Mouse (Mus musculus) stomach, postnatal 0 days (tissue): ENCODE measurements at regions not wholly inside any gene's neighbourhood (a gene's known extent, or its start where the extent isn't known, plus 50 kb on each side); places are given as distances from the start of the nearest gene placed in this dataset.

ENCODE experiments used
- ATAC-seq: fragments of 200-750 bp; cut with Nextera tagmentation; 2 replicates; pipeline ENCODE4 v1.8.0; 2017; ENCODE audit not compliant: low FRiP score, low TSS enrichment
- DNase-seq: peaks from one replicate; pipeline ENCODE4 v3.0.0-alpha.2; 2016; ENCODE audit warnings: low spot score
- H3K27ac ChIP-seq: fragments of 300-500 bp; sonication (generic); replicated peaks from 2 replicates; pipeline ENCODE4 v1.5.1; 2014; ENCODE audit warnings: mild to moderate bottlenecking, control low read depth
- H3K27me3 ChIP-seq: fragments of 300-500 bp; sonication (generic); 2 replicates; pipeline ENCODE4 v1.6.1; 2014; ENCODE audit warnings: low read length; ENCODE audit not compliant: control insufficient read depth, insufficient read depth
- H3K36me3 ChIP-seq: fragments of 300-500 bp; sonication (generic); 2 replicates; pipeline ENCODE4 v1.6.1; 2014; ENCODE audit warnings: low read length, mixed read lengths; ENCODE audit not compliant: control insufficient read depth, insufficient read depth
- H3K4me1 ChIP-seq: fragments of 300-500 bp; sonication (generic); replicated peaks from 2 replicates; pipeline ENCODE4 v1.6.1; 2014; ENCODE audit warnings: antibody characterized with exemption; ENCODE audit not compliant: control insufficient read depth, insufficient read depth
- H3K4me2 ChIP-seq: fragments of 300-500 bp; sonication (generic); replicated peaks from 2 replicates; pipeline ENCODE4 v1.6.1; 2014; ENCODE audit warnings: low read depth, mild to moderate bottlenecking, control low read depth, moderate library complexity
- H3K4me3 ChIP-seq: fragments of 300-500 bp; sonication (generic); 2 replicates; pipeline ENCODE4 v1.5.1; 2014; ENCODE audit warnings: low read depth, low read length, control low read depth
- H3K9ac ChIP-seq: fragments of 300-500 bp; sonication (generic); 2 replicates; pipeline ENCODE4 v1.6.1; 2014; ENCODE audit warnings: mild to moderate bottlenecking, low read length, control low read depth, mixed read lengths
- H3K9me3 ChIP-seq: fragments of 300-500 bp; sonication (generic); 2 replicates; pipeline ENCODE4 v1.6.1; 2016; ENCODE audit warnings: low read length; ENCODE audit not compliant: control insufficient read depth
- CTCF ChIP-seq: IDR thresholded peaks from 2 replicates; pipeline ENCODE4 v1.5.1; 2016; ENCODE audit warnings: antibody characterized with exemption, low read depth, mild to moderate bottlenecking, moderate library complexity
- EP300 ChIP-seq: optimal IDR thresholded peaks from 2 replicates; pipeline ENCODE3; 2016; ENCODE audit warnings: antibody characterized with exemption
- WGBS: fragments of 180-500 bp; shearing (Covaris S2); extraction: QIAGEN DNeasy Blood & Tissue Kit; methylation state at CpG from one replicate; pipeline ENCODE4 v1.1.7; 2014; 5-methylcytosine and 5-hydroxymethylcytosine counted together

DNA sequence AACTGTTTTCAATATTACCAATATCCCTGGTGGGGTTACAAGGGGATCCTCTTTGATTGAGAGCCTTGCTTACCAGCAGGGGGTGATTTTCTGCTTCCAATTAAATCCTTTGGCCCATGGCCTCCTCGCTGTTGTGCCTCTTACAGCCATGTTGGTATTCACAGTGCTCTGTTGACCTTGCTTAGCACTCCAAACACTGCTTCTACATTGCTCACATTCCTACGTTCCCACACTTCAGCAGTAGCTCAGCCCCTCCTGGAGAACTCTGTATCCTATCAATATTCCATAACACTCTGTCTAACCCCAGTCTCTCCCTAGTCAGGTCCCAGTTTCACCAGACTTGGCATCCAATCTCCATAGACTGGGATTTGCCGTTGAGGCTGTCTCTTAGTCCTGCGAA, 169.1 kb downstream of the Tmx1 start:
- no peak for ATAC-seq
- H3K27ac ChIP-seq: no peak overlapping the region
- no peak overlapping the region for H3K9ac ChIP-seq
- DNase-seq: no peak
- no peak overlapping the region for H3K4me3 ChIP-seq
- TF ChIP-seq CTCF (no peak), EP300 (no peak)
- H3K36me3 ChIP-seq: no peaks in the 10 kb centered on the region
- no peaks in the 10 kb centered on the region for H3K9me3 ChIP-seq
- no peak overlapping the region for H3K4me2 ChIP-seq
- H3K4me1 ChIP-seq: no peaks in the 10 kb centered on the region
- WGBS: 49% methylated on average over 4 of the region's 4 CpGs
- no peaks in the 10 kb centered on the region for H3K27me3 ChIP-seq

DNA sequence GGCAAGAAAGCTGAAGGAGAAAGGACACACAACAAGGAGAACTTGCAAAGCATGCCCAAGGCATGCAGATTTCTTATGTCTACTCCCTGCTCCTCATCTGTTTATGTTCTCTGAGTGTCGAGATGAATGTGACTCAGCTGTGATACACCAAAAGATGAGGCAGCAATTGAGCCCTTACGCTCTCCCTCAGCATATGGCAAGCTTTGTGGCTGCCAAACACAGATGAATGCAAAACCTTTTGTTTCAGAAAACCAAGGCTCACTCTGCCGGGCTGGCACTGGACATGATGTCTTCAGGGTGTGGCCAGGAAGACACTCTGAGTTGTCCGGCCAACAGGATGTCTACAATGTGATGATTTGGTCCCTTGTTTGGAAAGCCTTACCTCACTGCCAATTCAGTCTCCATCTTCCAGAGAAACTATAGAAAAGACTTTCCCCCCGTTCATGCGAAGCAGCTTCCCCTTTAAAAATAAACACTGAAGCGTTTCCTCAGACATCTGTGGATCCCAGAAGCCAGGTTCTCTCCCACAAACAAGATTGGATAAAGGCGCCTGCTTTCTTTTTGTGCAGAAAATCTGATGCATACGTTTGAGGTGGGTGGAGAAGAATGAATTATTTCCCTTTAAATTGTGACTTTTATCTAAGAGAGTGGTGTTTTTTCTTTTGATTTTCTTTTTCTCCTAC, 171.5 kb downstream of the Tmx1 start:
- WGBS: 33% methylated on average over 9 of the region's 9 CpGs

DNA sequence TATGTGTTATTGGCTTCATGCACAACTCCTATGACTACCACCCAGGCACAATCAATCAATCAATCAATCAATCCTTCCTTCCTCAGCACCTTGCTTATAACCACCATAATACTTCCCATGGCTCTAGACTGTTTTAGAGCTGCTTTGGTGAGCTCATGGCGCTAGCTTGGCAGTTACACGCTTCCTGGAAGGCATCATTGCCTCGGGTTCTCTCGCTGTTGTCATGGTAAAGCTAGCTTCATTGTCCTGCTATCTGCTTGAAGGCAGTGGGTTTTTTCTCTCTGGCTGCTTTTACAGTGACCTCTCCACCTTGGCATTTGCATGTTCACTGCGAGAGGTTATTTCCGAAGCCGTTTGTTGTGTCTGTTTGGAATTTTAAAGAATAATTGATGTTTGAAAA, 174.7 kb downstream of the Tmx1 start:
- WGBS: 72% methylated on average over 7 of the region's 7 CpGs
- no peak overlapping the region for H3K4me2 ChIP-seq
- ATAC-seq: no peak
- no peak overlapping the region for H3K4me3 ChIP-seq
- no peak for DNase-seq
- no peak overlapping the region for H3K27ac ChIP-seq
- H3K36me3 ChIP-seq: no peaks in the 10 kb centered on the region
- H3K9me3 ChIP-seq: no peaks in the 10 kb centered on the region
- H3K9ac ChIP-seq: no peak overlapping the region
- no peaks in the 10 kb centered on the region for H3K4me1 ChIP-seq
- TF ChIP-seq EP300: no peak
- no peak for TF ChIP-seq CTCF
- no peaks in the 10 kb centered on the region for H3K27me3 ChIP-seq

More for the DNA sequence above, 171.5 kb downstream of the Tmx1 start:
- Histone ChIP-seq H3K4me2 (no peak overlapping the region), H3K4me1 (no peaks in the 10 kb centered on the region), H3K9me3 (no peaks in the 10 kb centered on the region), H3K4me3 (no peak overlapping the region), H3K9ac (no peak overlapping the region), H3K36me3 (no peaks in the 10 kb centered on the region), H3K27ac (no peak overlapping the region), H3K27me3 (no peaks in the 10 kb centered on the region)
- DNase-seq (no peak), ATAC-seq (no peak)
- TF ChIP-seq EP300 (no peak), CTCF (no peak)

DNA sequence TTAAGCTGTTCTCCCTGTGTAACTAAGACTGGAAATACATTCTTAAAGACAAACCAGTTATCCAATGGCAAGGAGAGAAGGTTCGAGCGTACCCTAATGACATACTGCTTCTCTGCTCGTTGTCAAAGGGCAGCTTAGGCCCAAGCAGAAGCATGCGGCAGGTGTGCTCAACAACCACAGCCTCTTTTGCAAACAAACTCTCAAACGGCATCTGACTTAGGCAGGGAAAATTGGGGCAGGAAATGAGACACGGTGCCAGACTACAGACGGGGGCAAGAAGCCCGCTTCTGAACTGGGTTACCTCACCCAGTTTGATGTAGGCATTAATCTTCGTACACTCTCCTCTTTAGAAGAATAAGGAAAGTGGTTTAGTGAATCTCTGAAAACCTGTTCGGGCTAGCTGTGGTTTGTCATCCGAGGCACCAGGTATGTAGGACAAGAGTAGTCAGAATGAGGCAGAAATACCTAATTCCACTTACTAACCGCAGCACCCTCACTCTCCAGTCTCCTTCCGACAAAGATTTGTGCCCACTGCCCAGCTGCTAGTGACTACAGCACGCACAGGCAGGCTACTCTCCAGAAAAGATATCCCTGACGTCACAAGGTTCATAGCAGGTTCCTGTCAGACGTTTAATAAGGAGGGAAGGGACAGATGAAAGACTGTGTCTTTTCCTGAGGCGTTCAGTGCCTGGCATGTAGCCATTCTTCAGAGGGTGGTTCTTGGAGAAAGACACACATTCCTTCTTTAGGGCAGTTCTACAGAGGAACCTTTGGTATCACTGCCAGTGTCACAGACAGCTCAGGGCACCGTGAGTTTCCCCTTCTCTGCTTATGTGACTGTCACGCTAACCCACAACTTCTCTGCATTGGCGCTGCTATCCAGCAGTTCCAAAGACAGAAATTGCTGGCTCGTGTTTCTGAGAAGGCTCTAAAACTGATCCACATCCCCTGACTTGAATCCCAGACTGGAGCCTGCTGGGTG, 175.8 kb downstream of the Tmx1 start:
- ATAC-seq: 0 out of 2 replicates have a peak, but pooled peaks have one; percentile 29
- H3K4me1 ChIP-seq: peaks cover 6% of the 10 kb centered on the region; the same call in 1 of the 2 replicates
- H3K9ac ChIP-seq: no peak overlapping the region
- no peaks in the 10 kb centered on the region for H3K36me3 ChIP-seq
- no peak for DNase-seq
- no peak overlapping the region for H3K4me3 ChIP-seq
- H3K27ac ChIP-seq: peak overlapping the region; percentile 69
- no peaks in the 10 kb centered on the region for H3K9me3 ChIP-seq
- TF ChIP-seq CTCF (no peak), EP300 (no peak)
- H3K27me3 ChIP-seq: no peaks in the 10 kb centered on the region
- no peak overlapping the region for H3K4me2 ChIP-seq
- WGBS: 48% methylated on average over 21 of the region's 21 CpGs

DNA sequence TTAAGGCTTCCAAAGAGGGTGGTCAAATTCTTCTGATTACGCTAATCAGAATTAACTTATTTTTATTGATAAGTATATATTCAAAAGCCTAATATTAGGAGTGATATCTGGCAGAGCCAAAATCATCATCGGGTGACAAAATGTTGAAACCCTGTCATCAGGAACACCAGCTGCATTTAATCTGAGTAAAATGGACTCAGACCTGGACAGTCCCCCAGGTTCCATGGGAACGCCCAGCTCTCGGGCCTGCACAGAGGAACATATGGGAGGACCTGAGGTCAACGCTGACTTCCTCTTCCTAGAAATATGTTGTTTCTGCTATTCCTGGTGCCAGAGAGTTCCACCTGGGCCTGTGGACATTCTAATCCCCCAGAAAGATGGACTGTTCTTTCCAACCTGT, 176.5 kb downstream of the Tmx1 start:
- Histone ChIP-seq H3K36me3 (no peaks in the 10 kb centered on the region), H3K4me3 (no peak overlapping the region), H3K4me2 (no peak overlapping the region), H3K4me1 (peaks cover 6% of the 10 kb centered on the region), H3K9me3 (no peaks in the 10 kb centered on the region), H3K27me3 (no peaks in the 10 kb centered on the region), H3K27ac (peak overlapping the region; percentile 69), H3K9ac (no peak overlapping the region)
- WGBS: 72% methylated on average over 5 of the region's 5 CpGs
- no peak for ATAC-seq
- DNase-seq: no peak
- no peak for TF ChIP-seq CTCF
- TF ChIP-seq EP300: no peak

DNA sequence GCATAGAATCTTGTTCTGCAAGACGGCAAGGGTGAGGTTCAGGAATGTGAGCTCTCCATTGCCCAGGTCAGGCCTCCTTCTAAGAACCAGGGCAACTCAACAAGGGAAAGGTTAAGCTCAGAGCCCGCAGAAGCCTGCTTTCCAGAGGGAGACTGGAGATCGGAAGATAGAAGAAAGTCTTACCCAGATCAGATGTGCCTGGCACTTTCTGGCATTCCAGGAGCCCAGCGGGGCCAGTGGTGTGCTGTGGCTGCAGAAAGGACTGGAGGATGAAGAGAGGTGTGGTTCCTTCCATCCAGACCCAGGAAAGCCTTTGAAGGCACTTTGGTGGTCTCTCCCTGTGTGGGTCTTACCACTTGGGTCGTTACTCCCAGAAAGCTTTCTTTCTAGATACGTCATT, 178.4 kb downstream of the Tmx1 start:
- no peak for ATAC-seq
- Histone ChIP-seq H3K4me1 (peaks cover 6% of the 10 kb centered on the region), H3K9me3 (no peaks in the 10 kb centered on the region), H3K27me3 (no peaks in the 10 kb centered on the region), H3K36me3 (no peaks in the 10 kb centered on the region), H3K9ac (no peak overlapping the region), H3K4me3 (no peak overlapping the region), H3K4me2 (no peak overlapping the region), H3K27ac (no peak overlapping the region)
- 72% methylated on average over 6 of the region's 6 CpGs for WGBS
- TF ChIP-seq EP300: no peak
- TF ChIP-seq CTCF: no peak
- DNase-seq: no peak
